Mouse (Mus musculus) neural tube, embryonic 14.5 days (tissue): ENCODE data around the gene Bnipl. TPM values are rescaled to one million over a fixed set of nuclear protein-coding genes. Genes with fewer than 3 reads are reported as not detected.

Experiments used
- ATAC-seq: fragments of 200-750 bp; cut with Nextera tagmentation; 2 replicates; pipeline ENCODE4 v1.8.0; 2017; ENCODE audit warnings: low read depth, mild to moderate bottlenecking, moderate TSS enrichment, moderate library complexity
- H3K27ac ChIP-seq: fragments of 300-500 bp; sonication (generic); 2 replicates; pipeline ENCODE4 v1.5.1; 2014; ENCODE audit warnings: low read depth, mild to moderate bottlenecking, control low read depth, low read length, moderate library complexity, mixed read lengths
- H3K27me3 ChIP-seq: fragments of 300-500 bp; sonication (generic); 2 replicates; pipeline ENCODE4 v1.6.1; 2014; ENCODE audit warnings: low read length; ENCODE audit not compliant: control insufficient read depth, insufficient read depth
- H3K36me3 ChIP-seq: fragments of 300-500 bp; sonication (generic); 2 replicates; pipeline ENCODE4 v1.6.1; 2014; ENCODE audit warnings: low read length, mixed read lengths; ENCODE audit not compliant: control insufficient read depth, insufficient read depth
- H3K4me1 ChIP-seq: fragments of 300-500 bp; sonication (generic); 2 replicates; pipeline ENCODE4 v1.6.1; 2014; ENCODE audit warnings: low read length; ENCODE audit not compliant: control insufficient read depth, insufficient read depth
- H3K4me2 ChIP-seq: fragments of 300-500 bp; sonication (generic); 2 replicates; pipeline ENCODE4 v1.6.1; 2014; ENCODE audit warnings: mild to moderate bottlenecking, low read depth, low read length, control low read depth
- H3K4me3 ChIP-seq: fragments of 300-500 bp; sonication (generic); 2 replicates; pipeline ENCODE4 v1.5.1; 2014; ENCODE audit warnings: low read depth, low read length, control low read depth, mixed read lengths
- H3K9ac ChIP-seq: fragments of 300-500 bp; sonication (generic); replicated peaks from 2 replicates; pipeline ENCODE4 v1.6.1; 2014; ENCODE audit warnings: low read depth, mild to moderate bottlenecking, control low read depth, low read length, mixed read lengths
- H3K9me3 ChIP-seq: fragments of 300-500 bp; sonication (generic); 2 replicates; pipeline ENCODE4 v1.6.1; 2016; ENCODE audit warnings: low read length; ENCODE audit not compliant: control insufficient read depth
- WGBS: fragments of 180-500 bp; shearing (Covaris S2); extraction: QIAGEN DNeasy Blood & Tissue Kit; methylation state at CpG from one replicate; pipeline ENCODE4 v1.1.7; 2014; 5-methylcytosine and 5-hydroxymethylcytosine counted together
- polyA plus RNA-seq: library from polyadenylated mRNA; unstranded; fragments of >200 nt; fragmentation: Nextera tagmentation; extraction: Ambion mirVana; gene quantifications from 2 replicates; pipeline ENCODE4 v1.2.1, GENCODE M21; 2014

Bnipl gene
- polyA plus RNA-seq, 1 experiment from 2014 or later = 0.28 TPM

- Histone ChIP-seq H3K4me2 (peak within 1 kb of the TSS; percentile 96), H3K36me3 (peaks cover 12% of the 10 kb centered on the region; the same call in 1 of the 2 replicates), H3K9ac (peak within 1 kb of the TSS; percentile 76), H3K9me3 (no peaks in the 10 kb centered on the region), H3K27me3 (no peaks in the 10 kb centered on the region), H3K27ac (peak within 1 kb of the TSS; percentile 92), H3K4me1 (peaks cover 48% of the 10 kb centered on the region), H3K4me3 (peak within 1 kb of the TSS; percentile 81)
- WGBS = under 1% methylated on average over 62 of the region's 64 CpGs
- peak; percentile 92 for ATAC-seq
These were observed 22.7 kb downstream of the Bnipl start, which contains the start of gene Cdc42se1 for GRCm38 (mm10) chr3:95228148-95228893. Cdc42se1 (plus strand) TSS chr3:95228732.

GRCm38 (mm10) chr3:95227214-95227613 lies 23.8 kb downstream of the Bnipl start:
- H3K27me3 ChIP-seq = no peaks in the 10 kb centered on the region
- ATAC-seq = no peak
- 6% methylated on average over 1 of the region's 1 CpGs for WGBS
- peak overlapping the region; percentile 76 for H3K9ac ChIP-seq
- peaks cover 6% of the 10 kb centered on the region; the same call in 1 of the 2 replicates for H3K36me3 ChIP-seq
- H3K4me1 ChIP-seq = peaks cover 48% of the 10 kb centered on the region
- no peaks in the 10 kb centered on the region for H3K9me3 ChIP-seq
- H3K4me3 ChIP-seq = peak overlapping the region; percentile 81
- peak overlapping the region; percentile 92 for H3K27ac ChIP-seq
- H3K4me2 ChIP-seq = peak overlapping the region; percentile 96

DNA sequence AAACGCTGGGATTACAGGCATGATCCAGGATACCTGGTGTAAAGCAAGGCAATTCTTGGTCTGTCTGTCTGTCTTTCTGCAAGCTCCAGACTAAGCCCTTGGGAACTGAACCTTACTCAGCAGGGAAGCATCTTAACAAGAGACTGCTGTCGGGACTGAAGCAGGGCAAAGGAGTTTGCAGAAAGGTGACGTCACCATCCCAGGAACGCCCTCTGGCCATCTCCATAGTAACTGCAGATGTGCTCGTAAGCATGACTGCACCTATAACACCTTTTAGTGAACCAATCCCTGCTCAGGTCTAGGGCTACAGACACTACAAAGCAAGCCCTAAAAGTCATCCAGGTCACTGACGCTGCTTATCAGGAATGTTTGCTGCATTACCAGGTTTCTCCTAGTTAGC lies 26.7 kb downstream of the Bnipl start:
- ATAC-seq = no peak

GRCm38 (mm10) chr3:95223041-95223440 lies 28.0 kb downstream of the Bnipl start:
- no peak overlapping the region for H3K4me3 ChIP-seq
- no peaks in the 10 kb centered on the region for H3K27me3 ChIP-seq
- no peak overlapping the region for H3K4me2 ChIP-seq
- 95% methylated on average over 2 of the region's 2 CpGs for WGBS
- no peak overlapping the region for H3K9ac ChIP-seq
- peaks cover 14% of the 10 kb centered on the region; the same call in 1 of the 2 replicates for H3K36me3 ChIP-seq
- H3K4me1 ChIP-seq = peaks cover 22% of the 10 kb centered on the region
- no peak overlapping the region for H3K27ac ChIP-seq
- no peaks in the 10 kb centered on the region for H3K9me3 ChIP-seq
- ATAC-seq = no peak

More for the DNA sequence above, 26.7 kb downstream of the Bnipl start:
- peaks cover 22% of the 10 kb centered on the region for H3K4me1 ChIP-seq
- H3K9ac ChIP-seq = no peak overlapping the region
- WGBS = 30% methylated on average over 6 of the region's 6 CpGs
- peak overlapping the region; percentile 29; the same call in 1 of the 2 replicates for H3K4me2 ChIP-seq
- H3K36me3 ChIP-seq = peaks cover 12% of the 10 kb centered on the region; the same call in 1 of the 2 replicates
- no peaks in the 10 kb centered on the region for H3K27me3 ChIP-seq
- no peaks in the 10 kb centered on the region for H3K9me3 ChIP-seq
- H3K27ac ChIP-seq = no peak overlapping the region
- H3K4me3 ChIP-seq = no peak overlapping the region

GRCm38 (mm10) chr3:95218466-95219137 lies 32.4 kb downstream of the Bnipl start:
- Histone ChIP-seq H3K27me3 (no peaks in the 10 kb centered on the region), H3K4me3 (no peak overlapping the region), H3K9ac (no peak overlapping the region), H3K9me3 (no peaks in the 10 kb centered on the region), H3K27ac (peak overlapping the region; percentile 82; the same call in 1 of the 2 replicates), H3K36me3 (peaks cover 11% of the 10 kb centered on the region; the same call in 1 of the 2 replicates), H3K4me2 (peak overlapping the region; percentile 41), H3K4me1 (no peaks in the 10 kb centered on the region)
- no peak for ATAC-seq
- WGBS = 73% methylated on average over 6 of the region's 6 CpGs

- Histone ChIP-seq H3K27ac (peak within 1 kb of the TSS; percentile 82), H3K27me3 (no peaks in the 10 kb centered on the region), H3K4me1 (no peaks in the 10 kb centered on the region), H3K9ac (peak within 1 kb of the TSS; percentile 53), H3K36me3 (peaks cover 11% of the 10 kb centered on the region; the same call in 1 of the 2 replicates), H3K4me3 (peak within 1 kb of the TSS; percentile 42), H3K9me3 (no peaks in the 10 kb centered on the region), H3K4me2 (peak within 1 kb of the TSS; percentile 41)
- peak; percentile 88 for ATAC-seq
- WGBS = under 1% methylated on average over 56 of the region's 56 CpGs
These were observed 33.5 kb downstream of the Bnipl start, which contains the start of gene Gabpb2 for GRCm38 (mm10) chr3:95217255-95218134. Gabpb2 (minus strand) TSS chr3:95217916.

GRCm38 (mm10) chr3:95216655-95217254 lies 34.2 kb downstream of the Bnipl start:
- Histone ChIP-seq H3K27ac (peak overlapping the region; percentile 82; the same call in 1 of the 2 replicates), H3K4me2 (peak overlapping the region; percentile 41), H3K36me3 (peaks cover 11% of the 10 kb centered on the region; the same call in 1 of the 2 replicates), H3K4me3 (peak overlapping the region; percentile 42), H3K9ac (peak overlapping the region; percentile 53; the same call in 1 of the 2 replicates), H3K4me1 (no peaks in the 10 kb centered on the region), H3K27me3 (no peaks in the 10 kb centered on the region), H3K9me3 (no peaks in the 10 kb centered on the region)
- 22% methylated on average over 4 of the region's 4 CpGs for WGBS
- ATAC-seq = no peak

GRCm38 (mm10) chr3:95213609-95213975 lies 37.4 kb downstream of the Bnipl start:
- 100% methylated on average over 1 of the region's 1 CpGs for WGBS
- H3K4me2 ChIP-seq = no peak overlapping the region
- H3K4me3 ChIP-seq = no peak overlapping the region
- H3K9ac ChIP-seq = no peak overlapping the region
- H3K27me3 ChIP-seq = no peaks in the 10 kb centered on the region
- ATAC-seq = no peak
- no peak overlapping the region for H3K27ac ChIP-seq
- no peaks in the 10 kb centered on the region for H3K4me1 ChIP-seq
- H3K36me3 ChIP-seq = no peaks in the 10 kb centered on the region
- H3K9me3 ChIP-seq = no peaks in the 10 kb centered on the region
